Mouse (Mus musculus): ENCODE results near the gene Insl6.

Gene Insl6

GRCm38 (mm10) chr19:29292546-29292945, 32.6 kb downstream of the Insl6 start:
- intact Hi-C loops (cut with DNase I) = no loop called here

DNA sequence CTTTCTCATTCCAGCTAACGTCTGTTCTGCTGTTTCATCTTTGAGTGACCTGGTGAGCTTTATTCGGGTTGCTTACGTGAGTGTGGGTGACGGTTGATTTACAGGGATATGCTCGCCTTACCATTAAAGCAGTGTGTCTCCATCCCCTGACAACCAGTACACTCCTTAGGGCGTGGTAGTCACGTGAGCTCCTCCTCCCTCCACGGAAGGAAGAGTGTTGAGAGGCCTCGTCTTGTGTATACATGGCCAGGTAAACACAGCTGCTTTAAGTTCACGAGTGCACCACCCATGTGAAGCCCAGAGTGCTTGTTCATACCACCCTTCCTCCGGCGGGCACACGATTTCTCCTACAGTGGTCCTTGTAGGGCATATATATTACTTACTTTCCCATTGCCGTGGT, 33.6 kb downstream of the Insl6 start:
- intact Hi-C loops (cut with DNase I) = no loop called here

DNA sequence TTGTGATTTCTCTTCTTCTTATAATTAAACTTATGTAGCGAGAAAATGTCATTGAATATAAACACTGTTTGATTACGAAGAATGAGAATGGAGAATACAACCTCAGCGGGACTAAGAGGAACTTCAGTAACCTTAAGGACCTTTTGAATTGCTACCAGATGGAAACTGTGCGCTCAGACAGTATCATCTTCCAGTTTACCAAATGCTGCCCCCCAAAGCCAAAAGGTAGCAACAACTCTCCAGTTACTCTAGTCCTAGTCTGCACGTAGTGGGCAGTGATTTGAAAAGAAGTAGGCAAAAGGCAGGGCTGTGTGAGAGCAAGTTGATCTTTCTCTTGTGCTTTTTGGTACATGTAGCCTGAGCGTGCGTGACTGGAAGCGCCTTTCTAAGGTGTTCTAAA, 37.3 kb downstream of the Insl6 start:
- intact Hi-C loops (cut with DNase I) = no loop called here

GRCm38 (mm10) chr19:29285451-29285869, 39.7 kb downstream of the Insl6 start:
- intact Hi-C loops (cut with DNase I) = no loop called here

GRCm38 (mm10) chr19:29278944-29279587, 46.1 kb downstream of the Insl6 start:
- intact Hi-C loops (cut with DNase I) = no loop called here

DNA sequence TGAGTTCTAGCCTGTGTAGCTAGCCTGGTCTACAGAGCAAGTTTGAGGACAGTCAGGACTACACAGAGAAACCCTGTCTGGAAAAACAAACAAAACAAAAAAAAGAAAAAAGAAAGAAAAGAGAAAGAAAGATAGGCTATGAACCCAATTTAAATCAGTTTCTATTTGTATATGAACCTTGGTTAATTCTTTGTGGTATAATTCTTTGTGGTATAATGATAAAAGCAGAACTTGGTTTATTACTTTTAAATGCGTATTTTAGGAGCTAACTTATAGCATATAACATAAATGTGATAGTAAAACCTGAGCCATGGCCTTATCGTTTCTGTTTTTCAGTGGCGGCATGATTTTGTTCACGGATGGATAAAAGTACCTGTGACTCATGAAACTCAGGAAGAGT, 48.7 kb downstream of the Insl6 start:
- intact Hi-C loops (cut with DNase I) = no loop called here

- intact Hi-C loops (cut with DNase I) = no loop called here
These were observed 52.9 kb downstream of the Insl6 start for GRCm38 (mm10) chr19:29272011-29272809.
